Mouse (Mus musculus) kidney, embryonic 15.5 days (tissue): ENCODE measurements at regions not wholly inside any gene's neighbourhood (a gene's known extent, or its start where the extent isn't known, plus 50 kb on each side); places are given as distances from the start of the nearest gene placed in this dataset.
A peak's percentile ranks its signal among the peaks of the same experiment; 100 is the strongest.

Experiments used
- ATAC-seq: fragments of 200-750 bp; cut with Nextera tagmentation; replicated peaks from 2 replicates; pipeline ENCODE4 v1.8.0; 2017; ENCODE audit warnings: moderate TSS enrichment; ENCODE audit not compliant: low FRiP score
- H3K27ac ChIP-seq: fragments of 300-500 bp; sonication (generic); 2 replicates; pipeline ENCODE4 v1.5.1; 2015; ENCODE audit warnings: mild to moderate bottlenecking, inconsistent platforms
- H3K27me3 ChIP-seq: fragments of 300-500 bp; sonication (generic); 2 replicates; pipeline ENCODE4 v1.6.1; 2015; ENCODE audit warnings: inconsistent platforms
- H3K36me3 ChIP-seq: fragments of 300-500 bp; sonication (generic); 2 replicates; pipeline ENCODE4 v1.6.1; 2015; ENCODE audit warnings: inconsistent platforms
- H3K4me1 ChIP-seq: fragments of 300-500 bp; sonication (generic); 2 replicates; pipeline ENCODE4 v1.6.1; 2015; ENCODE audit warnings: inconsistent platforms
- H3K4me2 ChIP-seq: fragments of 300-500 bp; sonication (generic); 2 replicates; pipeline ENCODE4 v1.6.1; 2015; ENCODE audit warnings: moderate library complexity, mild to moderate bottlenecking, inconsistent platforms
- H3K4me3 ChIP-seq: fragments of 300-500 bp; sonication (generic); replicated peaks from 2 replicates; pipeline ENCODE4 v1.5.1; 2015; ENCODE audit warnings: mild to moderate bottlenecking, inconsistent platforms
- H3K9ac ChIP-seq: fragments of 300-500 bp; sonication (generic); 2 replicates; pipeline ENCODE4 v1.6.1; 2015; ENCODE audit warnings: mild to moderate bottlenecking, inconsistent platforms
- H3K9me3 ChIP-seq: fragments of 300-500 bp; sonication (generic); replicated peaks from 2 replicates; pipeline ENCODE4 v1.6.1; 2016; ENCODE audit warnings: inconsistent platforms
- WGBS: fragments of 180-500 bp; shearing (Covaris S2); methylation state at CpG from one replicate; pipeline ENCODE4 v1.1.7; 2015; ENCODE audit warnings: mixed read lengths; 5-methylcytosine and 5-hydroxymethylcytosine counted together

- no peak for ATAC-seq
- Histone ChIP-seq H3K4me2 (no peak overlapping the region), H3K4me1 (0 out of 2 replicates have a peak, but pooled peaks cover 5% of the 10 kb centered on the region), H3K36me3 (no peaks in the 10 kb centered on the region), H3K27me3 (no peaks in the 10 kb centered on the region), H3K27ac (no peak overlapping the region), H3K9me3 (no peaks in the 10 kb centered on the region), H3K9ac (no peak overlapping the region), H3K4me3 (no peak overlapping the region)
- 38% methylated on average over 1 of the region's 1 CpGs for WGBS
Measured at GRCm38 (mm10) chr6:140263920-140264319, 159.9 kb upstream of the Plekha5 start.

DNA sequence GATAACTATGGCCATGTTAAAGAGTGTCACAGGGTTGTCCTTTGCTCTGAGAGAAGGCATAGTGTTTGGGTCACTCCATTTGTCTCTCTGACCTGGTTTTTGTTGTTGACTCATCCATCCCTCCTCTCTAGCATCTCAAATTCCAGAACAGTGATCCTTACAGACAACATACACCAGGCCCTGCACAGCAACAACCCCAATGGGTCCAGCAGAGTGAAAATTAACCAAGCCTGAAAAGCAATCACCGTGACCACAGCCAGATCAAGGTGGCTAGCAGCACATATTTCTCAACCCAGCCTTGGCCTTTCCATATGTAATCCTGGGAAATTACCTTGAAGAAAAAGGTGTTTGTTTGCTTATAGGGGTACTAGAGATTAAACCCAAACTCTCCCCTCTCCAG is 162.0 kb upstream of the Plekha5 start:
- H3K9me3 ChIP-seq = no peaks in the 10 kb centered on the region
- no peak overlapping the region for H3K9ac ChIP-seq
- H3K4me3 ChIP-seq = no peak overlapping the region
- H3K4me1 ChIP-seq = peaks cover 14% of the 10 kb centered on the region
- no peak overlapping the region for H3K4me2 ChIP-seq
- no peaks in the 10 kb centered on the region for H3K27me3 ChIP-seq
- no peaks in the 10 kb centered on the region for H3K36me3 ChIP-seq
- peak; percentile 66; the same call in 1 of the 2 replicates for ATAC-seq
- H3K27ac ChIP-seq = no peak overlapping the region
- WGBS = 41% methylated on average over 1 of the region's 1 CpGs

DNA sequence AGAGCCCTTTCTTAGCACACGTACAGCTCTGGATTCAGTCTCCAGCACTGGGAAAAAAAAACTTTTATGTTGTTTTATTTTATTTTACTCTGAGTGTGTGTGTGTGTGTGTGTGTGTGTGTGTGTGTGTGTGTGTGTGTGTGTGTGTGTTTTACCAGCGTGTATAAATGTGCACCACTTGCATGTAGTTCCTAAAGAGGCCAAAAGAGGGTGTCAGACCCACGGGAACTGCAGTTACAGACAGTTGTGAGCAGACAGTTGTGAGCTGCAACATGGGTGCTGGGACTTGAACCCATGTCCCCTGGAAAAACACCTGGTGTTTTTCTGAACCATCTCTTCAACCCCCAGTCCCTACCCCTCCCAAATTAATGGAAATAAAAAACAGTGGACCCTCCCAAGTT is 165.1 kb upstream of the Plekha5 start:
- no peak overlapping the region for H3K27ac ChIP-seq
- no peak for ATAC-seq
- WGBS = 88% methylated on average over 3 of the region's 3 CpGs
- no peaks in the 10 kb centered on the region for H3K36me3 ChIP-seq
- H3K4me2 ChIP-seq = no peak overlapping the region
- H3K4me3 ChIP-seq = no peak overlapping the region
- no peak overlapping the region for H3K9ac ChIP-seq
- peaks cover 14% of the 10 kb centered on the region for H3K4me1 ChIP-seq
- H3K9me3 ChIP-seq = no peaks in the 10 kb centered on the region
- no peaks in the 10 kb centered on the region for H3K27me3 ChIP-seq

- Histone ChIP-seq H3K4me1 (peaks cover 14% of the 10 kb centered on the region), H3K4me3 (no peak overlapping the region), H3K4me2 (no peak overlapping the region), H3K9me3 (no peaks in the 10 kb centered on the region), H3K9ac (no peak overlapping the region), H3K27me3 (no peaks in the 10 kb centered on the region), H3K27ac (no peak overlapping the region), H3K36me3 (no peaks in the 10 kb centered on the region)
- ATAC-seq = peak; percentile 87
- 61% methylated on average over 5 of the region's 5 CpGs for WGBS
Measured at GRCm38 (mm10) chr6:140258101-140258500, 165.8 kb upstream of the Plekha5 start.

- Histone ChIP-seq H3K9ac (no peak overlapping the region), H3K4me1 (no peaks in the 10 kb centered on the region), H3K4me2 (no peak overlapping the region), H3K27me3 (no peaks in the 10 kb centered on the region), H3K9me3 (no peaks in the 10 kb centered on the region), H3K36me3 (no peaks in the 10 kb centered on the region), H3K4me3 (no peak overlapping the region), H3K27ac (no peak overlapping the region)
- WGBS = 64% methylated on average over 4 of the region's 4 CpGs
- 0 out of 2 replicates have a peak, but pooled peaks have one; percentile 54 for ATAC-seq
Measured at GRCm38 (mm10) chr6:140251527-140251926, 172.3 kb upstream of the Plekha5 start.

DNA sequence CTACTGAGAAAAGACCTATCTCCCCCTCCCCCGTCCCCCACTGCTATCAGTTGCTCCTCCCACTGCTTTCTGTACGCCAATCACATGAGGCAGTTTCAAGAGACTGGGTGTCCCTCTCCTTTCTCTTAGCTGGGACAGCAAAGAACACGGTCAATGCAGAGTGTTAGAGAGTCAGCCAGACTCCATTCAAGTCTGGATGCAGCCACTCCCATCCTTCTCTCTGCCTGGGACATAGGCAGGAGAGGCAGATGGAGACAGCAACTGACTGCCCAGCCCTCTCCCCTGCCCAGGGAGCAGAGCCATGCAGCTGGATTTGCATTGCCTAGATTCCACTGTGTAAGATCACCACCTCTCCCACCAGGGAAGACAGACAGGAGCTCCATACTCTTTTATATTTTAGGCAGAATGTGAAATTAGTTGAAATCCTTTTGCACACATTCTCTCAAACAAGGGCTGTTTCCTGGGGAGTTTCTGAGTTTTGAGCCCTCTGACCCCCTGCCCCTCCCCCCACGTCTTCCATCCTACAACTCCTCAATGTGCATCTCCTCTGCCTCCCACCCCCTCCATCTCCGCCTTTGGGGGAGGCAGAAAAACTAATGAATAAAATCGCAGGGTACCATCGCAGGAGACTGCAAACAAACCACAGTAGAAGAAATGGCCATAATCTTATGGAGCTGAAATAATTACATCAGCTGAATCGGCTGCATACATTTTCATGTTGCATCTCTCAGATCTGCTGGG is 180.3 kb upstream of the Plekha5 start:
- H3K4me2 ChIP-seq = no peak overlapping the region
- H3K4me1 ChIP-seq = peaks cover 5% of the 10 kb centered on the region; the same call in 1 of the 2 replicates
- no peaks in the 10 kb centered on the region for H3K27me3 ChIP-seq
- H3K36me3 ChIP-seq = no peaks in the 10 kb centered on the region
- no peak overlapping the region for H3K27ac ChIP-seq
- ATAC-seq = no peak
- H3K9ac ChIP-seq = 0 out of 2 replicates have a peak overlapping the region, but pooled peaks have one; percentile 5
- H3K4me3 ChIP-seq = no peak overlapping the region
- no peaks in the 10 kb centered on the region for H3K9me3 ChIP-seq
- WGBS = 50% methylated on average over 8 of the region's 8 CpGs

GRCm38 (mm10) chr6:140239356-140239755 is 184.5 kb upstream of the Plekha5 start:
- Histone ChIP-seq H3K4me1 (peaks cover 5% of the 10 kb centered on the region; the same call in 1 of the 2 replicates), H3K27ac (no peak overlapping the region), H3K27me3 (no peaks in the 10 kb centered on the region), H3K4me2 (no peak overlapping the region), H3K4me3 (no peak overlapping the region), H3K36me3 (no peaks in the 10 kb centered on the region), H3K9ac (no peak overlapping the region), H3K9me3 (no peaks in the 10 kb centered on the region)
- WGBS = 50% methylated on average over 8 of the region's 8 CpGs
- ATAC-seq = peak; percentile 88

DNA sequence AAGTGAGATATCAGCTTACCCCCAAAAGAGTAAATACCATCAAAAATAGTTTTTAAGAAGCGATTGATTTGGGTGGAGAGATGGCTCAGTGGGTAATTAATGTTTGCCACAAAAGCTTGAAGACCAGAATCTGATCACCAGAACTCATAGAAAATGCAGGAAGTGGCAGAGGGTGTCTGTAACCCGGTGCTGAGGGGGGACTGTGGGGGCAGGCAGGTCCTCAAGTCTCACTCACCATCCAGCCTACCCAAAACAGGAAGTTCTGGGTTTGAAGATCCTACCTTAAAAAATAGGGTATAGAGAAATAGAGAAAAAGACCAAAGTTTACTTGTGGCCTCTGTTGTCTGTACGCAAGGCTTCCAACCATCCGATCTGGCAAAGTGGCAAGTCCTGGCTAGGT is 190.3 kb upstream of the Plcz1 start:
- Histone ChIP-seq H3K4me2 (no peak overlapping the region), H3K27me3 (no peaks in the 10 kb centered on the region), H3K4me1 (no peaks in the 10 kb centered on the region), H3K27ac (no peak overlapping the region), H3K36me3 (no peaks in the 10 kb centered on the region), H3K9ac (no peak overlapping the region), H3K9me3 (no peaks in the 10 kb centered on the region), H3K4me3 (no peak overlapping the region)
- WGBS = 86% methylated on average over 4 of the region's 4 CpGs
- no peak for ATAC-seq

DNA sequence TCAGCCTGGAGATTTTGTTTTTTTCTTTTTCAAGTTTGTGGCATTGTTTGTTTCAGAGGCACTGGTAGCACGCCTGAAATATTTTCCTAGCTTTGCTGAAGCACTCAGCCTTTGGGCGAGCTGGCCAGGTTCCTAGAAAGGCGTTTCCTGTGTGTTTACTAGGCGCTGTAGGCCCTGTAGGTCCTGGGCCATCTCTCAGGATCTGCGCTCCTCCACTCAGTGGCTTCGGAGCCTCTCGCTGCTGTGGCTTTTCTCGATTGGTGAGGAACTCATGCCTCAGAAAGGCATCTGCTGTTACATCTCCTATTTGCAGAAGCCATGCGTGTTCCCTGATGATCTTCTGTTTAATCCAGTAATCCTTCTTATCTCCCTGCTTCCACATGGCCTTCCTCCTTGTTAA is 188.0 kb upstream of the Plcz1 start:
- Histone ChIP-seq H3K4me3 (no peak overlapping the region), H3K4me2 (no peak overlapping the region), H3K27me3 (no peaks in the 10 kb centered on the region), H3K36me3 (no peaks in the 10 kb centered on the region), H3K4me1 (no peaks in the 10 kb centered on the region), H3K9me3 (no peaks in the 10 kb centered on the region), H3K9ac (no peak overlapping the region), H3K27ac (no peak overlapping the region)
- WGBS = 71% methylated on average over 9 of the region's 9 CpGs
- ATAC-seq = no peak

GRCm38 (mm10) chr6:140228741-140229140 is 187.5 kb upstream of the Plcz1 start:
- no peak for ATAC-seq
- Histone ChIP-seq H3K27me3 (no peaks in the 10 kb centered on the region), H3K9me3 (no peaks in the 10 kb centered on the region), H3K4me3 (no peak overlapping the region), H3K36me3 (no peaks in the 10 kb centered on the region), H3K9ac (no peak overlapping the region), H3K27ac (no peak overlapping the region), H3K4me2 (no peak overlapping the region), H3K4me1 (no peaks in the 10 kb centered on the region)
- WGBS = 74% methylated on average over 7 of the region's 7 CpGs

GRCm38 (mm10) chr6:140222534-140223324 is 181.5 kb upstream of the Plcz1 start:
- H3K27ac ChIP-seq = no peak overlapping the region

DNA sequence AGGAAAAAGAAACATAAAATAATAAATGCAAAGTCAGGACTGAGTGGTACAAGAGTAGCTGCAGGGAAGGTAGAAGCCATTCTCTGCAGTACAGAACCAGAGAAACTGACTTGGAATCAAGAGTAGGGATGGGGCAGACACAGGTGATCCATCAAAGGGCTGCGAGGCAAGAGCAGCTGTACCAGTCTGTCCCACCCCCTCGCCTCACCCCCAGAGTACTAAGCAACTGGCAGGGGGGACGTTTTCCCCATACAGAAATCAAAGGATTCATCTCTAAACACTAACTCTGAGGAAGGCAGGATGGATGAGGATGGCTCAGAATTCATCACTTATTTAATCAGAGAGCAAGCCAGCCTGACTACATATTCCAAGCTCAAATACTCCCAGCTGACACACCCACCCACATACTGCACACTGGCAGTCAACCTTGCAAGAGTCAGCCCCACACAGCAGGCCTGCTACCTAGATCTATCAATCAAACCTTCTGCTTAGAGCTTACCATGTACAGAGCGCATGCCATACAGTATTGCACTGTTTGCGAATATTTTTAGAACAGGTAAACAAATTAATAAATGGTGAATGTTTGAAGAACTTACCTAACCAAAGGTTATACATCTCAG is 180.5 kb upstream of the Plcz1 start:
- no peaks in the 10 kb centered on the region for H3K4me1 ChIP-seq
- no peak overlapping the region for H3K9ac ChIP-seq
- H3K4me2 ChIP-seq = no peak overlapping the region
- no peak overlapping the region for H3K27ac ChIP-seq
- no peak for ATAC-seq
- H3K9me3 ChIP-seq = no peaks in the 10 kb centered on the region
- H3K27me3 ChIP-seq = no peaks in the 10 kb centered on the region
- WGBS = 77% methylated on average over 5 of the region's 5 CpGs
- no peak overlapping the region for H3K4me3 ChIP-seq
- no peaks in the 10 kb centered on the region for H3K36me3 ChIP-seq

More at GRCm38 (mm10) chr6:140222534-140223324, 181.5 kb upstream of the Plcz1 start:
- H3K4me3 ChIP-seq = no peak overlapping the region
- no peaks in the 10 kb centered on the region for H3K9me3 ChIP-seq
- 55% methylated on average over 1 of the region's 1 CpGs for WGBS
- no peaks in the 10 kb centered on the region for H3K27me3 ChIP-seq
- no peaks in the 10 kb centered on the region for H3K36me3 ChIP-seq
- no peak overlapping the region for H3K9ac ChIP-seq
- no peak for ATAC-seq
- no peak overlapping the region for H3K4me2 ChIP-seq
- H3K4me1 ChIP-seq = no peaks in the 10 kb centered on the region
